Mouse (Mus musculus): ENCODE results near the gene Brd1. TPM values are rescaled to one million over a fixed set of nuclear protein-coding genes. Genes with fewer than 3 reads are reported as not detected.
"Not testable (repeated sequence)": the region's sequence is repeated elsewhere in the genome, so short reads cannot be mapped to it uniquely, and the experiment has no call there.

Gene Brd1
- 16.9 and 19.6 TPM in 2 replicates for polyA plus RNA-seq (2016; fragmentation: Nextera tagmentation; extraction: Ambion mirVana)

GRCm38 (mm10) chr15:88733834-88734571 is at the start of gene Brd1:
Gene Brd1 (minus strand): TSS chr15:88734233.
- peak within 1 kb of the TSS; percentile 99 for H3K27ac ChIP-seq
- WGBS, result 5% methylated on average over 103 of the region's 103 CpGs
- peak within 1 kb of the TSS; percentile 99 for H3K4me3 ChIP-seq
- H3K36me3 ChIP-seq, result peaks cover 27% of the 10 kb centered on the region
- H3K4me1 ChIP-seq (replicated peaks), result peaks cover 32% of the 10 kb centered on the region
- H3K9me3 ChIP-seq, result no peaks in the 10 kb centered on the region
- peak; percentile 77 for DNase-seq (ENCODE audit: low spot score)
- H3K27me3 ChIP-seq (ENCODE audit: insufficient read depth, poor library complexity, severe bottlenecking), result no peaks in the 10 kb centered on the region

DNA sequence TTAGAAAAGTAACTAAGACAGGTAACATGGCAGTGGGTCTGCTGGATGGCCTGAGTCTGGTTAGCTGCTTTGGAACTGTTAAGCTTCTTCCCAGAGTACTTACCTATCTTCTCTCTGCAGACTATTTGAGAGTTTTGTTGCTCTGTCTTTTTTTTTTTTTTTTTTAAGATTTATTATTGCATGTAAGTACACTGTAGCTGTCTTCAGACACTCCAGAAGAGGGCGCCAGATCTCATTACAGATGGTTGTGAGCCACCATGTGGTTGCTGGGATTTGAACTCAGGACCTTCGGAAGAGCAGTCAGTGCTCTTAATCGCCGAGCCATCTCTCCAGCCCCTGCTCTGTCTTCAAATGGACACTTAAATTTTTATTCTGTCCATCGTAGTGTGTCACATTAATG is 40.6 kb upstream of the Brd1 start:
- peaks cover 97% of the 10 kb centered on the region for H3K36me3 ChIP-seq
- WGBS, result 87% methylated on average over 5 of the region's 5 CpGs
- not testable (repeated sequence) for H3K27me3 ChIP-seq (ENCODE audit: insufficient read depth, poor library complexity, severe bottlenecking); H3K4me1 ChIP-seq (replicated peaks); H3K9me3 ChIP-seq; H3K27ac ChIP-seq; H3K4me3 ChIP-seq; DNase-seq (ENCODE audit: low spot score)

DNA sequence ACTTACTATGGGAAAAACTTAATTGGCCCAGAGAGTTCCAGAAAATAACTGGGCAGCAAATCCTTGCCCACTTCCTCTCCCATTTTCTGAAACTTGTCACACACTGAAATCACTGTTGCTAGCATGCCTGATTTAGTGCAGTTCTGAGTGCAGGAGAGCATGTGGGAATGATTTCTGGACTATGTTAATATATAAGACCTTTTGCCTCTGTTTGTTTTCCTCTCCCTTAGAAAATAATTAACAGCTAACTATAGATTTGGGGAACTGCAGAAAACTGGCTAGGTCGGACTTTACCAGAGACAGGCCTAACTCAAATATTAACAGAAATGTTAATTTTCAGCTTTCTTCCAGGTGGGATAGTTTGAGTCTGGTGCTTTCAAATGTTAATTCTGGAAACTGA is 34.5 kb upstream of the Brd1 start:
- Histone ChIP-seq H3K4me3 (no peak overlapping the region), H3K9me3 (peaks cover 9% of the 10 kb centered on the region; the same call in 1 of the 2 replicates), H3K4me1 (replicated peaks) (no peaks in the 10 kb centered on the region), H3K36me3 (peaks cover 84% of the 10 kb centered on the region), H3K27ac (no peak overlapping the region), H3K27me3 (ENCODE audit: insufficient read depth, poor library complexity, severe bottlenecking) (no peaks in the 10 kb centered on the region)
- 88% methylated on average over 1 of the region's 1 CpGs for WGBS
- DNase-seq (ENCODE audit: low spot score), result no peak

DNA sequence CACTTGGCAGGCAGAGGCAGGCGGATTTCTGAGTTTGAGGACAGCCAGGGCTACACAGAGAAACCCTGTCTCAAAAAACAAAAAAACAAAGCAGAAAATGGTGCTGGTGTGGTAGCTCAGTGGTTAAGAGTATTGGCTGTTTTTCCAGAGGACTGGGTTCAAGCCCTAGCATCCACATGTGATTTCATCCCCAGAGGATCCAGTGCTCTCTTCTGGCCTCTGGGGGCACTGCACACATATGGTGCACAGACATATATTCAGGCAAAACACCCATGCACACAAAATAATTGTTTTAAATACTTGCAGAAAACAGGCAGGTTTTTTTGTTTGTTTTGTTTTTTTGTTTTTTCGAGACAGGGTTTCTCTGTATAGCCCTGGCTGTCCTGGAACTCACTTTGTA is 32.1 kb upstream of the Brd1 start:
- 94% methylated on average over 2 of the region's 2 CpGs for WGBS

DNA sequence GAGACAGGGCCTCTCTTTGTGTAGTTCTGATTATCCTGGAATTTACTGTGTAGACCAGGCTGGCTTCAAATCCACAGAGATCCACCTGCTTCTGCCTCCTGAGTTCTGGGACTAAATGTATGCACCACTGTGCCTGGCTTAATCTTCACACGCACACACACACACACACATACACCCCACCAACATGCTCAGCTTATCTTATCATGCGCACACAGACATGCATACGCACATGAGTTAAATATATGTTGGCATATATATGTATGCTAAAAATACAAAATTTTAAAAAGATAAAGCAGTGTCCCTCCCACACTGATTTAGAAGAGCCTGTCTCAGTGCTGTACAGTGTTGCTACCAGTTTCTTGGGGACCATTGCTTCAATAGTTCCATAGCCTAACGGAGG is 27.5 kb upstream of the Brd1 start:
- H3K27ac ChIP-seq, result no peak overlapping the region
- H3K4me3 ChIP-seq, result no peak overlapping the region
- H3K36me3 ChIP-seq, result peaks cover 98% of the 10 kb centered on the region
- 95% methylated on average over 4 of the region's 4 CpGs for WGBS
- H3K27me3 ChIP-seq (ENCODE audit: insufficient read depth, poor library complexity, severe bottlenecking), result no peaks in the 10 kb centered on the region
- no peaks in the 10 kb centered on the region for H3K9me3 ChIP-seq
- no peak for DNase-seq (ENCODE audit: low spot score)
- H3K4me1 ChIP-seq (replicated peaks), result no peaks in the 10 kb centered on the region

More for the DNA sequence above, 32.1 kb upstream of the Brd1 start:
- DNase-seq (ENCODE audit: low spot score); H3K4me1 ChIP-seq (replicated peaks); H3K27ac ChIP-seq; H3K4me3 ChIP-seq; H3K27me3 ChIP-seq (ENCODE audit: insufficient read depth, poor library complexity, severe bottlenecking); H3K9me3 ChIP-seq: not testable (repeated sequence)
- H3K36me3 ChIP-seq, result peaks cover 84% of the 10 kb centered on the region

GRCm38 (mm10) chr15:88758061-88758460 is 24.0 kb upstream of the Brd1 start:
- no peak for DNase-seq (ENCODE audit: low spot score)
- peaks cover 10% of the 10 kb centered on the region for H3K4me1 ChIP-seq (replicated peaks)
- H3K27ac ChIP-seq, result no peak overlapping the region
- 91% methylated on average over 3 of the region's 3 CpGs for WGBS
- no peaks in the 10 kb centered on the region for H3K27me3 ChIP-seq (ENCODE audit: insufficient read depth, poor library complexity, severe bottlenecking)
- H3K9me3 ChIP-seq, result no peaks in the 10 kb centered on the region
- peaks cover 89% of the 10 kb centered on the region for H3K36me3 ChIP-seq
- no peak overlapping the region for H3K4me3 ChIP-seq

DNA sequence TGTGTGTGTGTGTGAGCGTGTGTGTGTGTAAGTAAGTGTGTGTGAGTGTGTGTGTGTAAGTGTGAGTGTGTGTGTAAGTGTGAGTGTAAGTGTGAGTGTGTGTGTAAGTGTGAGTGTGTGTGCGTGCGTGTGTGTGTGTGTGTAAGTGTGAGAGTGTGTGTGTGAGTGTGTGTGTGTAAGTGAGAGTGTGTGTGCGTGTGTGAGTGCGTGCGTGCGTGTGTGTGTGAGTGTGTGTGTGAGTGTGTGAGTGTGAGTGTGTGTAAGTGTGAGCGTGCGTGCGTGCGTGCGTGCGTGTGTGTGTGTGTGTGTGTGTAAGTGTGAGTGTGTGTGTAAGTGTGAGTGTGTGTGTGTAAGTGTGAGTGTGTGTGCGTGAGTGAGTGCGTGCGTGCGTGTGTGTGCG is 21.7 kb upstream of the Brd1 start:
- 95% methylated on average over 18 of the region's 18 CpGs for WGBS
- Histone ChIP-seq H3K27ac (no peak overlapping the region), H3K27me3 (ENCODE audit: insufficient read depth, poor library complexity, severe bottlenecking) (no peaks in the 10 kb centered on the region), H3K36me3 (peaks cover 66% of the 10 kb centered on the region), H3K4me1 (replicated peaks) (peaks cover 19% of the 10 kb centered on the region), H3K4me3 (no peak overlapping the region), H3K9me3 (no peaks in the 10 kb centered on the region)
- DNase-seq (ENCODE audit: low spot score), result no peak

DNA sequence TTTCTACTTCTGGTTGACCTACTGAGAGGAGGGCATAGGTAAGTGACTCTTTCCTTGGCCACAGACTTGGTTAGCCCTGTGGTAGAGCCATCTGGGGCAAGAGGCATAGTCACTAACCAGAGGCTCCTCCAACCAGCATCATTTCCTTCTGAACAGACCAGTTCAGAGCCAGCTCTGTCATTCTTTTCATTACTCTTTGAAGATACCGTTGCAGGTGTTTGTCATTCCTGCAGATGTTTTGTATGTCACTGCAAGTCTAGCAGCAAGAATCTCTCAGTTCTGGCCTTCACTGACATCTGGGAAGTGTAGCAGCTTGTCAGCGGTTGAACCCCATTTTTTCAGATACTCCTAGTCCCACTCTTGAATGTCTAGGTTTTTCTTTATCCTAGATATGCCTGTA is 20.9 kb upstream of the Brd1 start:
- peaks cover 26% of the 10 kb centered on the region for H3K4me1 ChIP-seq (replicated peaks)
- H3K36me3 ChIP-seq, result peaks cover 58% of the 10 kb centered on the region
- no peaks in the 10 kb centered on the region for H3K9me3 ChIP-seq
- H3K27me3 ChIP-seq (ENCODE audit: insufficient read depth, poor library complexity, severe bottlenecking), result no peaks in the 10 kb centered on the region
- no peak overlapping the region for H3K27ac ChIP-seq
- no peak overlapping the region for H3K4me3 ChIP-seq
- 87% methylated on average over 2 of the region's 2 CpGs for WGBS
- no peak for DNase-seq (ENCODE audit: low spot score)

GRCm38 (mm10) chr15:88752403-88752733 is 18.3 kb upstream of the Brd1 start:
- Histone ChIP-seq H3K4me1 (replicated peaks) (peaks cover 26% of the 10 kb centered on the region), H3K9me3 (no peaks in the 10 kb centered on the region), H3K27me3 (ENCODE audit: insufficient read depth, poor library complexity, severe bottlenecking) (no peaks in the 10 kb centered on the region), H3K4me3 (peak overlapping the region; percentile 90), H3K27ac (peak overlapping the region; percentile 98), H3K36me3 (peaks cover 32% of the 10 kb centered on the region)
- WGBS, result 2% methylated on average over 8 of the region's 8 CpGs
- no peak for DNase-seq (ENCODE audit: low spot score)

DNA sequence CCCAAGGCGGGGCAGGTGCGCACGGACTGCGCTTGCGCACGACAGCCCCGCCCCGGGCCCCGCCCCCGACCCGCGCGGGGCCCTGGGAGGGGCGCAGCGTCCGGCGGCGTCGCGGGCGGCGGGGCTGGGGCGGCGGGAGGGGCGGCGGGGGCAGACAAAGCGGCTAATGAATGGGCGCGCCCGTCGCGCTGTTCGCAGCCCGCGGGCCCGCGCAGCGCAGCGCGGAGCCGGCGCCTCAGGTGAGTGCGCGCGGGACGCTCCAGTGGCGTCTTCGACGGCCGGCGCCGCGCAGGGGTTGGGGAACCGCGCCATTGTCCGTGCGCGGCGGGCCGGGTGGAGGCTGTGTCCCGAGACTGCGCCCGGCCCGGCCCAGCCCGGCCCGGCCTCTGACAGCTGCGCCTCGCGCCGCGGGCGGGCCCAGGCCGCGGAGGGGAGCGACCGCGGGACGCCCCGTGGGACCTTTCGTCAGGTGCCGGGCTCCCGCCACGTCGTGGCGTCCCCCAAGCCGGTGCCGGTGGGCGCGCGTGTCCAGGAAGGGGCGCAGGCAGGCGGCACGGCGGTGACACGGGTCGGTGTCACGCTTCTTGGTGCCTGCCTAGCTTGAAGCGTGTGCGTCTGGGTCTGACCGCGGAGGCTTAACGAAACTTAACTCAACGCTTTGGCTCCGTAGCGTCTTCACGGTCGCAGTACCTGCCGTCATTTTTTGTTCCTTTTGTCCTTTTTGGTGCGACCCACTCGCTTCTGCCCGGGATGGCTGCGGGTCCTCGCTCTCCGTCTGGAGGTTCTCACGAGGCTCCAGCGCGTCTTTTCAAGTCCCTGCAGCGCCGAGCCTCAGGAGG is 17.8 kb upstream of the Brd1 start, which contains the start of gene Zbed4:
Gene Zbed4, plus strand, starts transcription at position 97 of the 839 bp plus-strand sequence.
- Histone ChIP-seq H3K36me3 (peaks cover 27% of the 10 kb centered on the region), H3K4me3 (peak within 1 kb of the TSS; percentile 90), H3K4me1 (replicated peaks) (peaks cover 26% of the 10 kb centered on the region), H3K27me3 (ENCODE audit: insufficient read depth, poor library complexity, severe bottlenecking) (no peaks in the 10 kb centered on the region), H3K27ac (peak within 1 kb of the TSS; percentile 98), H3K9me3 (no peaks in the 10 kb centered on the region)
- peak; percentile 70 for DNase-seq (ENCODE audit: low spot score)
- under 1% methylated on average over 110 of the region's 119 CpGs for WGBS

- H3K4me1 ChIP-seq (replicated peaks), result peaks cover 26% of the 10 kb centered on the region
- WGBS, result 6% methylated on average over 54 of the region's 54 CpGs
Measured at GRCm38 (mm10) chr15:88750677-88751563, 16.9 kb upstream of the Brd1 start.

DNA sequence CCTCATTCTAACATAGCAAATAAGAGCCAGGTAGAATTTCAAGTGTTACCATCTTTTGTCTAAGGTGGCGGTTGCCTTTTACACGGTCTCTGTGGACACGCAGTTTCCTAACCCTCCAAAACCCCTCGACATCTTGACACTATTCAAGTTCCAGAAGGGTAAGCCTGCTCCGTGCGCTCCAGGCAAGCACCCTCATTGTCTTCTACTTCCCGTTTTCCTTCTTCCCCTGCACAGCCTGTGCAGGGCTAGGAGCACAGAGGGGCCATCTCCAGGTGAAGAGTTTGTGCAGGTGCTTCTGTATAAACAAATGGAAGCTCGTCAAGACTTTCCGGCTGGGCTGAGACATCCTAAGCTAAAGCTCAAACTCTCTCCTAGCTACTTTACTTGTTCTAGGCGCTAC is 16.0 kb upstream of the Brd1 start:
- H3K27ac ChIP-seq, result 0 out of 2 replicates have a peak overlapping the region, but pooled peaks have one; percentile 98
- H3K4me1 ChIP-seq (replicated peaks), result peaks cover 26% of the 10 kb centered on the region
- H3K9me3 ChIP-seq, result no peaks in the 10 kb centered on the region
- no peak for DNase-seq (ENCODE audit: low spot score)
- peak overlapping the region; percentile 90; the same call in 1 of the 2 replicates for H3K4me3 ChIP-seq
- WGBS, result 93% methylated on average over 10 of the region's 10 CpGs
- H3K36me3 ChIP-seq, result peaks cover 10% of the 10 kb centered on the region
- no peaks in the 10 kb centered on the region for H3K27me3 ChIP-seq (ENCODE audit: insufficient read depth, poor library complexity, severe bottlenecking)

More at GRCm38 (mm10) chr15:88750677-88751563, 16.9 kb upstream of the Brd1 start:
- Histone ChIP-seq H3K27ac (peak overlapping the region; percentile 98), H3K36me3 (peaks cover 19% of the 10 kb centered on the region), H3K9me3 (no peaks in the 10 kb centered on the region), H3K4me3 (peak overlapping the region; percentile 90), H3K27me3 (ENCODE audit: insufficient read depth, poor library complexity, severe bottlenecking) (no peaks in the 10 kb centered on the region)
- DNase-seq (ENCODE audit: low spot score), result peak; percentile 99
